Mouse (Mus musculus): ENCODE results near the gene Cacna1f. TPM values are rescaled to one million over a fixed set of nuclear protein-coding genes. Genes with fewer than 3 reads are reported as not detected.

Gene Cacna1f
- total and polyA plus RNA-seq, 3 experiments = 0.21 TPM; not detected in 2

DNA sequence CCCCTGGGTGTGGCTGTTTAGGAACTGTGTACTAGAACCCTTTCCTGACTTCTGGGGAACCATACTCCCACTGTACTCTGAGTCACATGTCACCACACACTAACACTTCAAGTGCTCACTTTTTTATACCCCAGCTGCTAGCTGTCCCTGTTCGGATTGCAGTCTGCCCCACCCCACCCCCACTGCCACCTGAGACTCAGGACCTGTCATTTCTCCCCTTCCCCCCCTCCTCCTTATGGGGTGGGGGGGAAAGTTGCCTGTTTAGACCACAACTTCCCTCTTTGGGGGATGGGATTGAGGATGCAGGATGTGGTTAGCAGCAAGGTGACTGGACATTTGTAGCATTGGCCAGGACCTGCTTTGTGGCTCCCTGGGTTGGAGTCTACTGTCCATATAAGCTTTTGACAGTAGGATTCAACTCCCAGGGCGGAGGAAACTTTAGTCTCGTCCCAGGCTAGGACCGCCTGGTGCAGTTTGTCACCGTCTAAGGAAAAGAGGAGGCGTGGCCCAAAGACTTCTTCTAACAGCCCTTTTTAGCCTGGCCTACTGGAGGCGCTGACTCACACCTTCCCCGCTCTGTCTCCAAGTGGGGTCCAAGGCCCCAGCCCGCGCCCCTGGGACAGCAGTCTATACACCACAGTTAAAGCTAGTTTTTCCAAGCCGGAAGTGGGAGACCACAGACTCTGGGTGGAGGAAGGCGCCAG, 66.8 kb downstream of the Cacna1f start:
- TF ChIP-seq USF1 (IDR thresholded peaks at IDR 0.05; ENCODE audit: low read depth, low read length) (peak; percentile 45; the same call in 1 of the 2 replicates), CHD1 (IDR thresholded peaks at IDR 0.05; ENCODE audit: low read depth, low read length) (no peak), USF2 (conservative IDR thresholded peaks at IDR 0.05; ENCODE audit: low read depth, low read length) (peak; percentile 28; the same call in 1 of the 2 replicates), MAFK (IDR thresholded peaks at IDR 0.05; ENCODE audit: insufficient replicate concordance, low read length) (0 out of 2 replicates have a peak, but pooled peaks have one; percentile 18), UBTF (IDR thresholded peaks at IDR 0.05; ENCODE audit: low read depth, low read length) (no peak), GABPA (IDR thresholded peaks at IDR 0.05; ENCODE audit: insufficient replicate concordance, low read depth, low read length) (no peak), ETS1 (conservative IDR thresholded peaks at IDR 0.05; ENCODE audit: low read depth, low read length) (peak; percentile 87), ZMIZ1 (IDR thresholded peaks at IDR 0.05; ENCODE audit: low read depth, low read length) (no peak), SIN3A (IDR thresholded peaks at IDR 0.05; ENCODE audit: low read length) (peak; percentile 71; the same call in 1 of the 2 replicates), PAX5 (IDR thresholded peaks at IDR 0.05; ENCODE audit: low read length) (no peak), KAT2A (IDR thresholded peaks at IDR 0.05; ENCODE audit: insufficient replicate concordance, low read length) (no peak), CTCF (conservative IDR thresholded peaks at IDR 0.05 in 1 of 2, IDR thresholded peaks at IDR 0.05 in 1 of 2; ENCODE audit: low read depth in 2 of 2, low read length in 2 of 2) (0 out of 4 replicates have a peak, but pooled peaks of 1 of the 2 experiments have one; percentile 3), POLR2AphosphoS2 (IDR thresholded peaks at IDR 0.05; ENCODE audit: low read depth, low read length) (no peak), MAZ (IDR thresholded peaks at IDR 0.05; ENCODE audit: low read depth, low read length) (peak; percentile 91), MEF2A (IDR thresholded peaks at IDR 0.05; ENCODE audit: borderline replicate concordance, low read depth, low read length) (peak; percentile 28; the same call in 1 of the 2 replicates), POLR2A (IDR thresholded peaks at IDR 0.05; ENCODE audit: low read depth, low read length) (no peak; the same call in 1 of the 2 replicates), IRF4 (IDR thresholded peaks at IDR 0.05; ENCODE audit: low read depth, low read length) (peak; percentile 90), JUN (IDR thresholded peaks at IDR 0.05; ENCODE audit: insufficient read depth, low read depth, low read length) (no peak; the same call in none of the 2 replicates), MXI1 (IDR thresholded peaks at IDR 0.05; ENCODE audit: low read depth, low read length) (no peak), NRF1 (IDR thresholded peaks at IDR 0.05; ENCODE audit: low read depth, low read length) (no peak), SMC3 (IDR thresholded peaks at IDR 0.05; ENCODE audit: low read depth, low read length) (no peak), NELFE (IDR thresholded peaks at IDR 0.05; ENCODE audit: low read depth, low read length) (no peak), ZNF384 (IDR thresholded peaks at IDR 0.05; ENCODE audit: low read depth, low read length) (peak; percentile 66), HCFC1 (IDR thresholded peaks at IDR 0.05; ENCODE audit: low read depth, low read length) (no peak), MAX (IDR thresholded peaks at IDR 0.05; ENCODE audit: low read length) (peak; percentile 75), BHLHE40 (IDR thresholded peaks at IDR 0.05; ENCODE audit: low read depth, low read length) (peak; percentile 77), RCOR1 (conservative IDR thresholded peaks at IDR 0.05; ENCODE audit: low read depth, low read length) (peak; percentile 16; the same call in 1 of the 2 replicates), TCF12 (IDR thresholded peaks at IDR 0.05; ENCODE audit: low read depth, low read length) (peak; percentile 88), RAD21 (IDR thresholded peaks at IDR 0.05; ENCODE audit: low read depth, low read length) (no peak), JUND (conservative IDR thresholded peaks at IDR 0.05; ENCODE audit: low read depth, low read length) (peak; percentile 54; the same call in 1 of the 2 replicates), E2F4 (IDR thresholded peaks at IDR 0.05; ENCODE audit: insufficient replicate concordance, low read depth, low read length) (no peak), ZC3H11A (IDR thresholded peaks at IDR 0.05; ENCODE audit: low read depth, low read length) (no peak), ELF1 (IDR thresholded peaks at IDR 0.05; ENCODE audit: low read depth, low read length) (peak; percentile 27; the same call in 1 of the 2 replicates), CHD2 (IDR thresholded peaks at IDR 0.05; ENCODE audit: low read length) (peak; percentile 97), MYC (IDR thresholded peaks at IDR 0.05; ENCODE audit: low read depth, low read length) (0 out of 2 replicates have a peak, but pooled peaks have one; percentile 30), EP300 (IDR thresholded peaks at IDR 0.05; ENCODE audit: low read length) (peak; percentile 75), ZKSCAN1 (IDR thresholded peaks at IDR 0.05; ENCODE audit: borderline replicate concordance, low read depth, low read length) (no peak), TBP (conservative IDR thresholded peaks at IDR 0.05; ENCODE audit: low read depth, low read length) (peak; percentile 46; the same call in 1 of the 2 replicates)
- H3K27ac ChIP-seq (ENCODE audit: insufficient read depth, low read depth) = peak overlapping the region; percentile 77
- peak overlapping the region; percentile 72 for H3K4me2 ChIP-seq (ENCODE audit: insufficient read depth, low read depth, poor library complexity, severe bottlenecking)
- dilution Hi-C loops (cut with MboI; ENCODE audit: extremely low pct_ligation_motif_present, extremely low pct_unique_long_range_greater_than_20kb, low sequenced_read_pairs) (no loop called here), in situ Hi-C loops (cut with MboI; ENCODE audit: low pct_ligation_motif_present, low pct_unique_long_range_greater_than_20kb, low sequenced_read_pairs) (no loop called here)
- peaks cover 6 to 7% of the 10 kb centered on the region in 2 experiments for H3K36me3 ChIP-seq (replicated peaks in 1 of 2; ENCODE audit: control insufficient read depth in 1 of 2, insufficient read depth in 1 of 2, low read length in 1 of 2)
- peak overlapping the region in 2 of 3 experiments; percentile 5 to 27 for H3K4me3 ChIP-seq (replicated peaks in 1 of 3; ENCODE audit: low read depth in 2 of 3, low read length in 2 of 3, poor library complexity in 1 of 3)
- H3K9me3 ChIP-seq (replicated peaks; ENCODE audit: low read length) = no peaks in the 10 kb centered on the region
- H3K4me1 ChIP-seq (ENCODE audit: control insufficient read depth in 1 of 2, insufficient read depth in 2 of 2) = peaks cover 8 to 18% of the 10 kb centered on the region in 2 experiments; a peak in 3 of 4 replicates
- H3K27me3 ChIP-seq (replicated peaks) = no peaks in the 10 kb centered on the region
- DNase-seq (ENCODE audit: extremely low read depth) = peak; percentile 92
- peaks cover 15% of the 10 kb centered on the region for H3K79me2 ChIP-seq (replicated peaks; ENCODE audit: control insufficient read depth, extremely low read depth, insufficient read depth, poor library complexity, severe bottlenecking)
- H3K9ac ChIP-seq (ENCODE audit: insufficient read depth, low read depth) = peak overlapping the region; percentile 89; the same call in 1 of the 2 replicates
